Mouse (Mus musculus) heart, embryonic 16.5 days (tissue): ENCODE data around the gene Cacna1d. TPM values are rescaled to one million over a fixed set of nuclear protein-coding genes. Genes with fewer than 3 reads are reported as not detected.
A peak's percentile ranks its signal among the peaks of the same experiment; 100 is the strongest.

Source experiments
- ATAC-seq: fragments of 200-750 bp; cut with Nextera tagmentation; replicated peaks from 2 replicates; pipeline ENCODE4 v1.8.0; 2017; ENCODE audit warnings: moderate number of reproducible peaks; ENCODE audit not compliant: insufficient read depth, low FRiP score; ENCODE audit errors: extremely low read depth
- H3K27ac ChIP-seq: fragments of 300-500 bp; sonication (generic); 2 replicates; pipeline ENCODE4 v1.5.1; 2014; ENCODE audit warnings: mild to moderate bottlenecking, low read length, control low read depth, moderate library complexity
- H3K27me3 ChIP-seq: fragments of 300-500 bp; sonication (generic); 2 replicates; pipeline ENCODE4 v1.6.1; 2014; ENCODE audit warnings: low read length, mixed read lengths; ENCODE audit not compliant: control insufficient read depth, insufficient read depth
- H3K36me3 ChIP-seq: fragments of 300-500 bp; sonication (generic); 2 replicates; pipeline ENCODE4 v1.6.1; 2014; ENCODE audit not compliant: control insufficient read depth, insufficient read depth
- H3K4me1 ChIP-seq: fragments of 300-500 bp; sonication (generic); 2 replicates; pipeline ENCODE4 v1.6.1; 2014; ENCODE audit warnings: low read length, mixed read lengths; ENCODE audit not compliant: control insufficient read depth, insufficient read depth
- H3K4me2 ChIP-seq: fragments of 300-500 bp; sonication (generic); 2 replicates; pipeline ENCODE4 v1.6.1; 2014; ENCODE audit warnings: low read depth, mild to moderate bottlenecking, control low read depth, low read length
- H3K4me3 ChIP-seq: fragments of 300-500 bp; sonication (generic); 2 replicates; pipeline ENCODE4 v1.5.1; 2014; ENCODE audit warnings: mild to moderate bottlenecking, control low read depth, low read length
- H3K9ac ChIP-seq: fragments of 300-500 bp; sonication (generic); 2 replicates; pipeline ENCODE4 v1.6.1; 2014; ENCODE audit warnings: low read length, control low read depth
- H3K9me3 ChIP-seq: fragments of 300-500 bp; sonication (generic); replicated peaks from 2 replicates; pipeline ENCODE4 v1.6.1; 2016; ENCODE audit warnings: low read length; ENCODE audit not compliant: control insufficient read depth
- WGBS: fragments of 180-500 bp; shearing (Covaris S2); extraction: QIAGEN DNeasy Blood & Tissue Kit; methylation state at CpG from one replicate; pipeline ENCODE4 v1.1.7; 2014; 5-methylcytosine and 5-hydroxymethylcytosine counted together
- polyA plus RNA-seq: library from polyadenylated mRNA; unstranded; fragments of >200 nt; fragmentation: Nextera tagmentation; extraction: Ambion mirVana; gene quantifications from 2 replicates; pipeline ENCODE4 v1.2.1, GENCODE M21; 2015

The Cacna1d gene
- polyA plus RNA-seq, 1 experiment from 2014 or later, result 4.9 TPM

GRCm38 (mm10) chr14:30163733-30164708, 327.2 kb downstream of the Cacna1d start:
- WGBS, result 74% methylated on average over 20 of the region's 20 CpGs

GRCm38 (mm10) chr14:30147774-30148173, 343.5 kb downstream of the Cacna1d start:
- ATAC-seq, result no peak
- H3K4me1 ChIP-seq, result no peaks in the 10 kb centered on the region
- 53% methylated on average over 7 of the region's 7 CpGs for WGBS

More at GRCm38 (mm10) chr14:30163733-30164708, 327.2 kb downstream of the Cacna1d start:
- Histone ChIP-seq H3K4me1 (0 out of 2 replicates have a peak, but pooled peaks cover 3% of the 10 kb centered on the region), H3K9ac (no peak overlapping the region), H3K27me3 (no peaks in the 10 kb centered on the region), H3K4me3 (no peak overlapping the region), H3K9me3 (peaks cover 4% of the 10 kb centered on the region; the same call in 1 of the 2 replicates), H3K27ac (no peak overlapping the region), H3K4me2 (no peak overlapping the region), H3K36me3 (no peaks in the 10 kb centered on the region)
- ATAC-seq, result no peak

DNA sequence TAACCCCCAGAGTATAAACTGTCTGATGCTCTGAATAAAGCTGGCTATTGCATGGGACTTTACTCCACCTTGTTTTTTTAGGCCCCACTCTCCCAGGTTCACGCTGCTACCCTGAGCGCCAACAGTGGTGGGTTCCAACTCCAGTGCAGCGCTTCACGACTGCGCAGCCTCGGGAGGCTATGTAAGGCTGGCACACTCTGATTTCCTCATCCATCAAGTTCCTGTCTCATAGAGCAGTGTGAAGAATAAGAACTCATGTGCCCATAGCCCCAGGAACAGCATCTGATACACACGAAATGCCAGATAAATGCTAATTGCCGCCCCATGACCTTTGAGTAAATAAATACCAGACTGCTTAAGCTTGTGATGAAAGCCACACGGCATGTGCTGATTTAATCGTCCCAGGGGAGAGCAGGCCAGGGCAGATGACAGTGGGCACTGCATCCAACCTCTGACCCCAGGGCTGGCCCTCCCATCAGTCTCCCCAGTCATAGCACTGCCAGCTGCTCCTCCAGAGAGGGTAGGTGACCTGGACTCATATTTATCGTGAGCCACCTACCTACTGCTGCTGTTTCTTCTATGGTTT, 352.8 kb downstream of the Cacna1d start:
- H3K9me3 ChIP-seq, result no peaks in the 10 kb centered on the region
- H3K27ac ChIP-seq, result no peak overlapping the region
- H3K36me3 ChIP-seq, result no peaks in the 10 kb centered on the region
- H3K27me3 ChIP-seq, result no peaks in the 10 kb centered on the region
- H3K4me1 ChIP-seq, result 0 out of 2 replicates have a peak, but pooled peaks cover 6% of the 10 kb centered on the region
- WGBS, result 71% methylated on average over 11 of the region's 11 CpGs
- H3K9ac ChIP-seq, result no peak overlapping the region
- no peak overlapping the region for H3K4me3 ChIP-seq
- no peak for ATAC-seq
- no peak overlapping the region for H3K4me2 ChIP-seq

More at GRCm38 (mm10) chr14:30147774-30148173, 343.5 kb downstream of the Cacna1d start:
- Histone ChIP-seq H3K4me3 (no peak overlapping the region), H3K9me3 (no peaks in the 10 kb centered on the region), H3K27me3 (no peaks in the 10 kb centered on the region), H3K27ac (no peak overlapping the region), H3K36me3 (no peaks in the 10 kb centered on the region), H3K9ac (no peak overlapping the region), H3K4me2 (no peak overlapping the region)

DNA sequence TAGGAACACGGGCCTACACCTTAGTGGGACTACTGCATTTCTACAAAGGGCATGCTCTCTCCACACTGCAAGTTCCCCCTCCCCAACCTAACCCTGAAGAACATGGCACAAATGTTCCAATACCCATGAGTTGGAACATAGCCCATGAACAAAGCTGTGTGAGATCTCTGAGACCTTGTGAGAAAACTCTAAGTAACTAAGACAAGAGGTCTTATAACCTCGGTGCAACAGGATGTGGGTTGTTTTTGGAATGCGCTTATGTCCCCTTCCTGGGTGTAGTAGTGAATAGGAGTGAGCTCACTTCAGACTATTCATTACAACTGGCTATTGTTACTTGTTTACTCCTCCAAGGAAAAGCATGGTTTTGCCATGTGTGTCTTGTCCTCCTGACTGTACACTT, 353.3 kb downstream of the Cacna1d start:
- H3K9me3 ChIP-seq, result no peaks in the 10 kb centered on the region
- ATAC-seq, result no peak
- H3K27ac ChIP-seq, result no peak overlapping the region
- H3K4me1 ChIP-seq, result 0 out of 2 replicates have a peak, but pooled peaks cover 6% of the 10 kb centered on the region
- H3K4me2 ChIP-seq, result no peak overlapping the region
- 0 out of 2 replicates have a peak, but pooled peaks cover 4% of the 10 kb centered on the region for H3K27me3 ChIP-seq
- WGBS, result 68% methylated on average over 3 of the region's 3 CpGs
- no peak overlapping the region for H3K4me3 ChIP-seq
- H3K36me3 ChIP-seq, result no peaks in the 10 kb centered on the region
- no peak overlapping the region for H3K9ac ChIP-seq

- no peak overlapping the region for H3K9ac ChIP-seq
- H3K36me3 ChIP-seq, result no peaks in the 10 kb centered on the region
- 0 out of 2 replicates have a peak, but pooled peaks cover 4% of the 10 kb centered on the region for H3K27me3 ChIP-seq
- 8% methylated on average over 8 of the region's 8 CpGs for WGBS
- 0 out of 2 replicates have a peak, but pooled peaks cover 6% of the 10 kb centered on the region for H3K4me1 ChIP-seq
- no peak overlapping the region for H3K4me2 ChIP-seq
- no peaks in the 10 kb centered on the region for H3K9me3 ChIP-seq
- no peak overlapping the region for H3K4me3 ChIP-seq
- ATAC-seq, result peak; percentile 68; the same call in 1 of the 2 replicates
- H3K27ac ChIP-seq, result no peak overlapping the region
These were observed 354.3 kb downstream of the Cacna1d start for GRCm38 (mm10) chr14:30136965-30137364.

- WGBS, result 77% methylated on average over 10 of the region's 10 CpGs
- H3K4me1 ChIP-seq, result 0 out of 2 replicates have a peak, but pooled peaks cover 6% of the 10 kb centered on the region
- H3K27ac ChIP-seq, result no peak overlapping the region
- no peak overlapping the region for H3K4me2 ChIP-seq
- H3K27me3 ChIP-seq, result 0 out of 2 replicates have a peak, but pooled peaks cover 4% of the 10 kb centered on the region
- no peak overlapping the region for H3K4me3 ChIP-seq
- no peaks in the 10 kb centered on the region for H3K36me3 ChIP-seq
- H3K9ac ChIP-seq, result no peak overlapping the region
- ATAC-seq, result no peak
- H3K9me3 ChIP-seq, result no peaks in the 10 kb centered on the region
These were observed 355.9 kb downstream of the Cacna1d start for GRCm38 (mm10) chr14:30135351-30135750.

- WGBS, result 62% methylated on average over 3 of the region's 3 CpGs
- Histone ChIP-seq H3K27ac (no peak overlapping the region), H3K4me3 (no peak overlapping the region), H3K4me2 (no peak overlapping the region), H3K9ac (no peak overlapping the region), H3K36me3 (no peaks in the 10 kb centered on the region), H3K4me1 (0 out of 2 replicates have a peak, but pooled peaks cover 6% of the 10 kb centered on the region), H3K27me3 (0 out of 2 replicates have a peak, but pooled peaks cover 4% of the 10 kb centered on the region), H3K9me3 (no peaks in the 10 kb centered on the region)
- ATAC-seq, result no peak
These were observed 357.6 kb downstream of the Cacna1d start for GRCm38 (mm10) chr14:30133684-30134083.

DNA sequence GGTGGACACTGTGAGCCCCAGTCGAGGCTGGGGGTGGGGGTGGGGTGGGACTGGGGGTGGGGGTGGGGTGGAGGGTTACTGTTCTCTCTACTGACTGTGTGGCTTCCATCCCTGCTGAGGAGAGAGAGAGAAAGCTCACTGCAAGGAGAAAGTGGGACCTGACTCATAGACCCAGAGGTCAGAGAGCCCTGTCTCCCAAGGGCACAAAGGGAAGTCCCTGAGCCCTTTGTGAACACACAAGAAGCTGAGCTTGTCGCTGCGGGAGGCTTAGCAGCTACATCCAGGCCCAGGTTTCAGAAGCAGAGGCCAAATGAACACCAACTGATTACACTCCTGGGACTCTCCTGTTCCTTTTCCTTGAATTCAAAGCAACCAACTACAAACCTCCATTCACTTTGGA, 360.0 kb downstream of the Cacna1d start:
- no peak for ATAC-seq
- Histone ChIP-seq H3K4me3 (no peak overlapping the region), H3K27ac (no peak overlapping the region), H3K27me3 (0 out of 2 replicates have a peak, but pooled peaks cover 4% of the 10 kb centered on the region), H3K9me3 (no peaks in the 10 kb centered on the region), H3K36me3 (no peaks in the 10 kb centered on the region), H3K9ac (no peak overlapping the region), H3K4me2 (no peak overlapping the region), H3K4me1 (0 out of 2 replicates have a peak, but pooled peaks cover 2% of the 10 kb centered on the region)
- WGBS, result 28% methylated on average over 3 of the region's 3 CpGs
